Mouse (Mus musculus) hindbrain, postnatal 0 days (tissue): ENCODE measurements around the gene Mkrn3. TPM values are rescaled to one million over a fixed set of nuclear protein-coding genes. Genes with fewer than 3 reads are reported as not detected.

Experiments used
- ATAC-seq: fragments of 200-750 bp; cut with Nextera tagmentation; 2 replicates; pipeline ENCODE4 v1.8.0; 2017; ENCODE audit warnings: mild to moderate bottlenecking, moderate TSS enrichment, moderate library complexity
- DNase-seq: peaks from one replicate; pipeline ENCODE4 v3.0.0-alpha.2; 2015; ENCODE audit warnings: low spot score
- H3K27ac ChIP-seq: fragments of 300-500 bp; sonication (generic); 2 replicates; pipeline ENCODE4 v1.5.1; 2014; ENCODE audit warnings: mild to moderate bottlenecking
- H3K27me3 ChIP-seq: fragments of 300-500 bp; sonication (generic); 2 replicates; pipeline ENCODE4 v1.6.1; 2014; ENCODE audit warnings: low read length, mixed read lengths; ENCODE audit not compliant: insufficient read depth
- H3K36me3 ChIP-seq: fragments of 300-500 bp; sonication (generic); 2 replicates; pipeline ENCODE4 v1.6.1; 2014; ENCODE audit warnings: low read length, mixed read lengths; ENCODE audit not compliant: insufficient read depth
- H3K4me1 ChIP-seq: fragments of 300-500 bp; sonication (generic); 2 replicates; pipeline ENCODE4 v1.6.1; 2014; ENCODE audit warnings: antibody characterized with exemption, low read length, mixed read lengths; ENCODE audit not compliant: insufficient read depth
- H3K4me2 ChIP-seq: fragments of 300-500 bp; sonication (generic); 2 replicates; pipeline ENCODE4 v1.6.1; 2014; ENCODE audit warnings: low read depth, mild to moderate bottlenecking, low read length, moderate library complexity, mixed read lengths
- H3K4me3 ChIP-seq: fragments of 300-500 bp; sonication (generic); 2 replicates; pipeline ENCODE4 v1.5.1; 2014; ENCODE audit warnings: low read length
- H3K9ac ChIP-seq: fragments of 300-500 bp; sonication (generic); replicated peaks from 2 replicates; pipeline ENCODE4 v1.6.1; 2014; ENCODE audit warnings: mild to moderate bottlenecking, low read length, moderate library complexity, mixed read lengths
- H3K9me3 ChIP-seq: fragments of 300-500 bp; sonication (generic); 2 replicates; pipeline ENCODE4 v1.6.1; 2016; ENCODE audit warnings: low read length, mixed read lengths
- CTCF ChIP-seq: IDR thresholded peaks from 2 replicates; pipeline ENCODE4 v1.5.1; 2016; ENCODE audit warnings: antibody characterized with exemption, control low read depth, low read depth
- WGBS: fragments of 180-500 bp; shearing (Covaris S2); extraction: QIAGEN DNeasy Blood & Tissue Kit; methylation state at CpG from one replicate; pipeline ENCODE4 v1.1.7; 2014; 5-methylcytosine and 5-hydroxymethylcytosine counted together
- polyA plus RNA-seq: library from polyadenylated mRNA; unstranded; fragments of >200 nt; fragmentation: Nextera tagmentation; extraction: Ambion mirVana; gene quantifications from 2 replicates; pipeline ENCODE4 v1.2.1, GENCODE M21; 2015
- total RNA-seq: library from RNA; depleted of rRNA; stranded (reverse); fragments of >200 nt; gene quantifications from 2 replicates; pipeline ENCODE4 v1.2.3, GENCODE M21; 2014; rRNA removed

Mkrn3 gene
- total and polyA plus RNA-seq, 2 experiments from 2014 or later = 27.8 to 36.5 TPM

DNA sequence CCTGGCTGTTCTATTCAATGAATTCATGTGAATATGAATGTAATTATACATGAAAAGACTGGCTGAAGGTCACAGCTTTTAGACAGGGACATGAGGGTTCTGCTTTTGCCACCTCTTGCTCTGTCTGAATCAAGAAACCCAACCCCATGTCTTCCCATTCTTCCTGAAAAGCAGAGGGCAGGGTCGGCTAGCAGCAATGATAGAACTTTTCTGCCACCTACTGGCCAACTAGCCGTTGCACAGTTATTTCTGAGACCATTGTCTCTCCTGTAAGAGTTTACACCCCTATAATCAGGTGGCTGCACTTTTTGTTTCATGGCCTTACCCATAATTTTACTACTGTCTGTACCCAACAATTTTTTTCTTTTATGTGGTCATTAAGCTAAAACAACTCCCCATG, 37.5 kb downstream of the Mkrn3 start:
- Histone ChIP-seq H3K4me1 (no peaks in the 10 kb centered on the region), H3K36me3 (no peaks in the 10 kb centered on the region), H3K9me3 (no peaks in the 10 kb centered on the region; the same call in 1 of the 2 replicates), H3K4me3 (no peak overlapping the region), H3K4me2 (no peak overlapping the region), H3K9ac (no peak overlapping the region), H3K27me3 (no peaks in the 10 kb centered on the region), H3K27ac (no peak overlapping the region)
- ATAC-seq (peak; percentile 61; the same call in 1 of the 2 replicates), DNase-seq (peak; percentile 76)
- WGBS = 12% methylated on average over 2 of the region's 2 CpGs
- peak; percentile 77 for TF ChIP-seq CTCF

DNA sequence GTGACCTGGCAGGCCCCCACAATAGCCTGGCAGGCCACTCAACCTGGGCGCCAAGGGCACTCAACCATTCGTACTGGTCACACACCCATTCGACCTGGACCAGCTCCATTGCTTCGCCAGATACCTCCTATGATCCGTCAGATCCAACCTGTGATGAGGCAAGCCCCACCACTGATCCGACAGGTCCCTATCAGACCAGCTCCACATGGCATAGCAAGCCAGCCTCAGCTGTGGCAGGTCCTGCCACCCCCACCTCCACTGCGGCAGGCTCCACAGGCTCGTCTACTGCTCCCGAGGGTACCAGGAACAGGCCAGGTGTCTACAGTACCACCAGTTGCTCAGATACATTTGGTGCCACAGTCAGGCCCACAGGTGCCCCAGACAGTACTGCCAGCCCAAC, 41.4 kb downstream of the Mkrn3 start:
- no peak for DNase-seq
- H3K9me3 ChIP-seq = no peaks in the 10 kb centered on the region; the same call in 1 of the 2 replicates
- no peaks in the 10 kb centered on the region for H3K36me3 ChIP-seq
- no peak for TF ChIP-seq CTCF
- no peaks in the 10 kb centered on the region for H3K27me3 ChIP-seq
- no peak overlapping the region for H3K9ac ChIP-seq
- peak overlapping the region; percentile 55 for H3K4me2 ChIP-seq
- no peak overlapping the region for H3K27ac ChIP-seq
- 88% methylated on average over 9 of the region's 9 CpGs for WGBS
- H3K4me1 ChIP-seq = no peaks in the 10 kb centered on the region
- H3K4me3 ChIP-seq = no peak overlapping the region
- no peak for ATAC-seq

DNA sequence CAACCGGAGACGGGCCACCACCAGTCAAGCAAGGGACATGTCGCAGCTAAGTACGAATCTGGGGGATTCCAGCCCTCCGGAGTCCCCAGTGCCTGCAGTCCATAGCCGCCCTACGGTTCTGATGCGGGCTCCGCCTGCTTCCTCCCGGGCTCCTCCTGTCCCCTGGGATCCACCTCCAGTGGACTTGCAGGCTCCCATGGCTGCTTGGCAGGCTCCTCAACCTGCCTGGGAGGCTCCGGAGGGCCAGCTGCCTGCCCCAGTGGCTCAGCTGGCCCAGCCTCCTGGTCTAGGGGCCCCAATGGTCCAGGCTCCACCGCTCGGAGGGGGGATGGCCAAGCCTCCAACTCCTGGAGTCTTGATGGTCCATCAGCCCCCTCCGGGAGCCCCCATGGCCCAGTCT, 42.6 kb downstream of the Mkrn3 start:
- peak overlapping the region; percentile 63 for H3K9ac ChIP-seq
- peak overlapping the region; percentile 49 for H3K4me3 ChIP-seq
- no peaks in the 10 kb centered on the region for H3K27me3 ChIP-seq
- WGBS = 47% methylated on average over 14 of the region's 14 CpGs
- no peaks in the 10 kb centered on the region for H3K36me3 ChIP-seq
- ATAC-seq (peak; percentile 46; the same call in 1 of the 2 replicates), DNase-seq (peak; percentile 26)
- no peak for TF ChIP-seq CTCF
- H3K4me1 ChIP-seq = no peaks in the 10 kb centered on the region
- H3K9me3 ChIP-seq = no peaks in the 10 kb centered on the region; the same call in 1 of the 2 replicates
- peak overlapping the region; percentile 55 for H3K4me2 ChIP-seq
- peak overlapping the region; percentile 80 for H3K27ac ChIP-seq

DNA sequence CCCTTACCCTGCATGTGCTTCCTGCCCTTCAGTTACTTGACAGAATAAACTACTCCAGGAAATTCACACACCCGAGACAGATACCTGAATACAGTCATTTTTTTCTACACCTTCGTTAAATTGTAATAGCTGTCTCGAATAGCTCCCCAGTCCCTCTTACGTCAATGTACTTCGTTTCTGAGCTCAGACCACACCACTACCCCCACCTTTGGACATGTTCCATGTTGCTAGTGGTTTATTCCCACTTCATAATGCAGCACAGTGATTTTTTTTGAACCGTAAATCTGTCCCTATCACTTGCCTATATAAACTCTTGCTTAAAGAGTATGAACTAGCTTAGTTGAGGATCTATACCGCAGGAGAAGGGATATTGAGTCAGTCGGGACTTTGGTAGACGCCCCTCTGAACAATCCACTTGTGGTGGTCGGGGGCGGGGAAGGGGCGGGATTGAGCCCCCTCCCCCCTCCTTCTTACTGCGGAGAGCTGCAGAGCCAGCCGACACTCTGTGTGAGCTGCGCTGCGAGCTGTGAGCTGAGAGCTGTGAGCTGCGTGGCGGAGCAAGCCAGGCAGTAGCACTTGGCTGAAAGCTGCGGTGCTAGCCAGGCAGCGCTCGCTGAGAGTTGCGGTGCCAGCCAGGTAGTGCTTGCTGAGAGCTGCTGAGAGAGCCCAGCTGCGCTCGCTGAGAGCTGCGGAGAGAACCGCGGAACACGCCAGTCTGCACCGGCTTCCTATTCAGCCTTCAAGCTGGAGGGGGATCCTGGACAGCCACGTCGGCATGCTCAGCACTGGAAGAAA, 43.2 kb downstream of the Mkrn3 start, which contains the start of gene Magel2:
TSS of gene Magel2 (plus strand) at position 501 of the 795 bp plus-strand sequence.
- H3K4me2 ChIP-seq = peak within 1 kb of the TSS; percentile 55
- ATAC-seq = peak; percentile 95
- no peaks in the 10 kb centered on the region; the same call in 1 of the 2 replicates for H3K9me3 ChIP-seq
- peak within 1 kb of the TSS; percentile 63 for H3K9ac ChIP-seq
- peak; percentile 87 for DNase-seq
- 25% methylated on average over 31 of the region's 31 CpGs for WGBS
- peak within 1 kb of the TSS; percentile 80 for H3K27ac ChIP-seq
- peak within 1 kb of the TSS; percentile 49 for H3K4me3 ChIP-seq
- H3K27me3 ChIP-seq = no peaks in the 10 kb centered on the region
- H3K4me1 ChIP-seq = no peaks in the 10 kb centered on the region
- H3K36me3 ChIP-seq = no peaks in the 10 kb centered on the region
- TF ChIP-seq CTCF = no peak

DNA sequence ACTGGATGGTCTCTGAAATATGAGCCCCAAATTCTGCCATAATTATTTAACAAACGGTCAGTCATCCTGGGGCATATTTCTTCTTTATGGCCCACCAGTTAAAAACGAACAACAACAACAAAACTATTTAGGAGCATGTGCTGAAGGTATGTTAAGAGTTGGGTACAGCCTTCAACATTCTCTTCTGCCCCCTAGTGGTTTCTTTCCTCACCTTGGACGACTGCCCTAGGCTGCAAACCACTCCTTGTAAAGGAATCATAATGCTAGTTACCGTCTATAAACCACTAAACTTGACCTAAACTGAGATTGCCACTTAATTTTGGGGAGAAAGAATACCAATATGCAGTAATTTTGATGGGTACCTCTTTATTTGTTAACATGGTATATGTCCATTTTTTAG, 44.3 kb downstream of the Mkrn3 start:
- H3K4me1 ChIP-seq = no peaks in the 10 kb centered on the region
- 30% methylated on average over 4 of the region's 4 CpGs for WGBS
- no peak overlapping the region for H3K9ac ChIP-seq
- ATAC-seq (no peak), DNase-seq (peak; percentile 77)
- H3K27me3 ChIP-seq = no peaks in the 10 kb centered on the region
- H3K9me3 ChIP-seq = no peaks in the 10 kb centered on the region; the same call in 1 of the 2 replicates
- peak overlapping the region; percentile 55 for H3K4me2 ChIP-seq
- H3K4me3 ChIP-seq = no peak overlapping the region
- H3K36me3 ChIP-seq = no peaks in the 10 kb centered on the region
- peak; percentile 62 for TF ChIP-seq CTCF
- no peak overlapping the region for H3K27ac ChIP-seq

Other genes with a start within 250 kb of the Mkrn3 start
- 346 and 362 TPM in 2 replicates for gene Ndn, start 73.6 kb downstream of the Mkrn3 start, total RNA-seq
- 520 and 552 TPM in 2 replicates for gene Ndn, start 73.6 kb downstream of the Mkrn3 start, polyA plus RNA-seq
- gene Magel2, start 43.1 kb downstream of the Mkrn3 start, total RNA-seq = 17.4 and 18.1 TPM in 2 replicates
- gene Magel2, start 43.1 kb downstream of the Mkrn3 start, polyA plus RNA-seq = 10.5 and 10.6 TPM in 2 replicates
- 6.5 and 10.1 TPM in 2 replicates for gene Peg12, start 44.4 kb upstream of the Mkrn3 start, total RNA-seq
- 10.3 and 11.5 TPM in 2 replicates for gene Peg12, start 44.4 kb upstream of the Mkrn3 start, polyA plus RNA-seq